Mouse (Mus musculus) midbrain, embryonic 14.5 days (tissue): ENCODE results near the gene Fggy. TPM values are rescaled to one million over a fixed set of nuclear protein-coding genes. Genes with fewer than 3 reads are reported as not detected.

Experiments used
- ATAC-seq: fragments of 200-750 bp; cut with Nextera tagmentation; 2 replicates; pipeline ENCODE4 v1.8.0; 2017; ENCODE audit warnings: moderate number of reproducible peaks, moderate library complexity; ENCODE audit not compliant: low FRiP score, low TSS enrichment
- DNase-seq: peaks from one replicate; pipeline ENCODE4 v3.0.0-alpha.2; 2015
- H3K27ac ChIP-seq: fragments of 300-500 bp; sonication (generic); replicated peaks from 2 replicates; pipeline ENCODE4 v1.5.1; 2014; ENCODE audit warnings: mild to moderate bottlenecking, low read depth, low read length, moderate library complexity
- H3K27me3 ChIP-seq: fragments of 300-500 bp; sonication (generic); 2 replicates; pipeline ENCODE4 v1.6.1; 2014; ENCODE audit warnings: low read length, control low read depth, mixed read lengths; ENCODE audit not compliant: control insufficient read depth, insufficient read depth
- H3K36me3 ChIP-seq: fragments of 300-500 bp; sonication (generic); 2 replicates; pipeline ENCODE4 v1.6.1; 2014; ENCODE audit warnings: low read length, control low read depth; ENCODE audit not compliant: control insufficient read depth, insufficient read depth
- H3K4me1 ChIP-seq: fragments of 300-500 bp; sonication (generic); 2 replicates; pipeline ENCODE4 v1.6.1; 2014; ENCODE audit warnings: mild to moderate bottlenecking, antibody characterized with exemption, low read length, control low read depth; ENCODE audit not compliant: control insufficient read depth, insufficient read depth
- H3K4me2 ChIP-seq: fragments of 300-500 bp; sonication (generic); 2 replicates; pipeline ENCODE4 v1.6.1; 2014; ENCODE audit warnings: mild to moderate bottlenecking, low read length, moderate library complexity
- H3K4me3 ChIP-seq: fragments of 300-500 bp; sonication (generic); replicated peaks from 2 replicates; pipeline ENCODE4 v1.5.1; 2014; ENCODE audit warnings: low read depth, low read length
- H3K9ac ChIP-seq: fragments of 300-500 bp; sonication (generic); replicated peaks from 2 replicates; pipeline ENCODE4 v1.6.1; 2014; ENCODE audit warnings: mild to moderate bottlenecking, low read length, moderate library complexity
- H3K9me3 ChIP-seq: fragments of 300-500 bp; sonication (generic); 2 replicates; pipeline ENCODE4 v1.6.1; 2016; ENCODE audit warnings: low read length, control low read depth, mixed read lengths; ENCODE audit not compliant: control insufficient read depth
- WGBS: fragments of 180-500 bp; shearing (Covaris S2); extraction: QIAGEN DNeasy Blood & Tissue Kit; methylation state at CpG from one replicate; pipeline ENCODE4 v1.1.7; 2014; 5-methylcytosine and 5-hydroxymethylcytosine counted together
- polyA plus RNA-seq: library from polyadenylated mRNA; unstranded; fragments of >200 nt; fragmentation: Nextera tagmentation; extraction: Ambion mirVana; gene quantifications from 2 replicates; pipeline ENCODE4 v1.2.1, GENCODE M21; 2014

Fggy gene
- polyA plus RNA-seq, 1 experiment from 2014 or later = 8.8 TPM

DNA sequence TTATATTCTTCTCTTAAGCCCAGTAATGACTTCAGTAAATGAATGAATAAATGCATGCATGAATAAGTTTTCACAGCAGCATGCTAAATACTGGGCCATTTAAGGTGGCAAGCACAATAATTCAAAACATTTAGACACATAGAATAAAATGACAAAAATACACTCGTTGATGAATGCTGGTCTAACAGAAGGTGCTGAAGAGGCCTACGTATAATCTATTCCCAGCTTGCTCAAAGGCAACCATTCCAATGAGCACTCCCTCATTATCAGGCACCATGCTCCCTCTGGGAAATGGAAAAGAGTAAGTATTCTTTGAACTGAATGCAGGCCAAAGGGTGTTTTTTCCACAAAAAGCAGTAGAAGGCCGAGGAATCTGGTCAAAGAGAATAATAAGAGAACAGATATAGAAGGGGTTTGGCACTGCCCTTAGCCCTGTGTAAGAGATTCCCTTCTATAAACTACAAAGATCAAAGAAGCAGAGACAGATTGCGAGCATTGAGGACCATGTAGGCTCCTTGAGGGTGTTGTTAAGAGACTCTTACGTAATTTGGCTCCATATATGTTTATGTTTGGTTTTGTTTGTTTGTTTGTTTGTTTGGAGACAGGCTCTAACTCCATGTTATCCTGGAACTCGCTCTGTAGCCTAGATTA, 195.4 kb downstream of the Fggy start:
- Histone ChIP-seq H3K36me3 (no peaks in the 10 kb centered on the region), H3K4me3 (no peak overlapping the region), H3K9me3 (no peaks in the 10 kb centered on the region), H3K9ac (no peak overlapping the region), H3K27me3 (no peaks in the 10 kb centered on the region), H3K4me1 (no peaks in the 10 kb centered on the region), H3K27ac (no peak overlapping the region), H3K4me2 (no peak overlapping the region)
- ATAC-seq = peak; percentile 35; the same call in 1 of the 2 replicates
- peak; percentile 42 for DNase-seq
- 64% methylated on average over 6 of the region's 6 CpGs for whole genome bisulfite sequencing

- DNase-seq = no peak
- Histone ChIP-seq H3K27me3 (no peaks in the 10 kb centered on the region), H3K4me1 (no peaks in the 10 kb centered on the region), H3K36me3 (no peaks in the 10 kb centered on the region), H3K4me2 (no peak overlapping the region), H3K4me3 (no peak overlapping the region), H3K9ac (no peak overlapping the region), H3K27ac (no peak overlapping the region), H3K9me3 (no peaks in the 10 kb centered on the region)
- ATAC-seq = no peak
- WGBS = 61% methylated on average over 5 of the region's 5 CpGs
Observed at GRCm38 (mm10) chr4:95759027-95759731, 201.9 kb downstream of the Fggy start.

- Histone ChIP-seq H3K27ac (no peak overlapping the region), H3K36me3 (no peaks in the 10 kb centered on the region), H3K27me3 (no peaks in the 10 kb centered on the region), H3K4me1 (no peaks in the 10 kb centered on the region), H3K9ac (no peak overlapping the region), H3K4me3 (no peak overlapping the region), H3K9me3 (no peaks in the 10 kb centered on the region), H3K4me2 (no peak overlapping the region)
- 82% methylated on average over 2 of the region's 2 CpGs for WGBS
- DNase-seq = no peak
- no peak for ATAC-seq
Observed at GRCm38 (mm10) chr4:95765359-95765758, 208.1 kb downstream of the Fggy start.

GRCm38 (mm10) chr4:95770469-95770868, 213.2 kb downstream of the Fggy start:
- Histone ChIP-seq H3K9ac (no peak overlapping the region), H3K27me3 (no peaks in the 10 kb centered on the region), H3K9me3 (no peaks in the 10 kb centered on the region), H3K27ac (no peak overlapping the region), H3K4me3 (no peak overlapping the region), H3K4me2 (no peak overlapping the region), H3K4me1 (0 out of 2 replicates have a peak, but pooled peaks cover 3% of the 10 kb centered on the region), H3K36me3 (no peaks in the 10 kb centered on the region)
- WGBS = 86% methylated on average over 5 of the region's 5 CpGs
- DNase-seq = no peak
- ATAC-seq = no peak

DNA sequence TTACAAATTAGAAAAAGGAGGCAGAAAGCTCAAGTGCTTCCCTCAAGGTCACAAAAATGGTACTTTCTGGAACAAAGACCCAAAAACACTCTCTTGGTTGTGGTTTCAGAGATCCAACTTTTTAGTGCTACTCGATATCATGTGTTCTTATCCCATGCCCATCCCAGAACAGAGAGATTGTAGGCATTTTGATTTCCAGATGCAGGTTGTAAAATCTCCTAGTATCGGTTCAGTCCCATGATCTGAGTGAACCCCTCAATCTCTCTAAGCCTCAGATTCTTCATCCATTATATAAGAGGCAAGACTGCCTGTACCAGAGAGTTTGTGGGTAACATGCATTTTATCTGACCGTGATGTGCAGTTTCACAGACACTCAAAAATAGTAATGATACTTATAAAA, 214.2 kb downstream of the Fggy start:
- no peaks in the 10 kb centered on the region for H3K9me3 ChIP-seq
- H3K4me1 ChIP-seq = 0 out of 2 replicates have a peak, but pooled peaks cover 3% of the 10 kb centered on the region
- no peak overlapping the region for H3K4me3 ChIP-seq
- H3K4me2 ChIP-seq = no peak overlapping the region
- H3K27ac ChIP-seq = no peak overlapping the region
- DNase-seq = no peak
- no peaks in the 10 kb centered on the region for H3K36me3 ChIP-seq
- ATAC-seq = no peak
- 95% methylated on average over 3 of the region's 3 CpGs for WGBS
- H3K27me3 ChIP-seq = no peaks in the 10 kb centered on the region
- no peak overlapping the region for H3K9ac ChIP-seq

- DNase-seq = no peak
- Histone ChIP-seq H3K9me3 (no peaks in the 10 kb centered on the region), H3K4me2 (no peak overlapping the region), H3K36me3 (no peaks in the 10 kb centered on the region), H3K9ac (no peak overlapping the region), H3K4me3 (no peak overlapping the region), H3K27me3 (no peaks in the 10 kb centered on the region), H3K27ac (no peak overlapping the region), H3K4me1 (0 out of 2 replicates have a peak, but pooled peaks cover 3% of the 10 kb centered on the region)
- WGBS = 34% methylated on average over 4 of the region's 4 CpGs
- no peak for ATAC-seq
Observed at GRCm38 (mm10) chr4:95771945-95772344, 214.6 kb downstream of the Fggy start.

GRCm38 (mm10) chr4:95772663-95773062, 215.4 kb downstream of the Fggy start:
- DNase-seq = no peak
- Histone ChIP-seq H3K27me3 (no peaks in the 10 kb centered on the region), H3K9me3 (no peaks in the 10 kb centered on the region), H3K27ac (no peak overlapping the region), H3K36me3 (no peaks in the 10 kb centered on the region), H3K4me2 (no peak overlapping the region), H3K9ac (no peak overlapping the region), H3K4me1 (0 out of 2 replicates have a peak, but pooled peaks cover 3% of the 10 kb centered on the region), H3K4me3 (no peak overlapping the region)
- WGBS = 15% methylated on average over 3 of the region's 3 CpGs
- no peak for ATAC-seq

DNA sequence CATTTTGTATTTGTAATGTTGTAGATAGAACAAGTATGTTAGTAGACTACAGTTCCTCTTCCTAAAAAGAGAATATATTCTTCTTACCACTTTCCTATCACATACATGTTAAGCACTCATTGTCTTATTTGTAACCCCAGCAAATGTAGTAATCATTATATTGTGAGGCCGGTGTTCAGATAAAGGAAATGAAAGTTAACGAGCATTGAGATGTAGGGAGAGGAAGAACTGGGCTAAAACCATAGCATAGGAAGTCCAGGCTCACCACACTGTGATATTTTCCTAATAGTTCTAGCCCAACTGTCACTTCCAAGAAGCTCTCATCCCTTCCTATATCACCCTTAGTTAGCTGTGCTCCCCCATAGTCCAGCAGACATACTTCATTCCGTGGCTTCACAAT, 218.3 kb downstream of the Fggy start:
- DNase-seq (no peak), ATAC-seq (no peak)
- H3K9me3 ChIP-seq = no peaks in the 10 kb centered on the region
- 89% methylated on average over 3 of the region's 3 CpGs for WGBS
- H3K27ac ChIP-seq = no peak overlapping the region
- H3K4me3 ChIP-seq = no peak overlapping the region
- 0 out of 2 replicates have a peak, but pooled peaks cover 3% of the 10 kb centered on the region for H3K4me1 ChIP-seq
- H3K9ac ChIP-seq = no peak overlapping the region
- no peaks in the 10 kb centered on the region for H3K27me3 ChIP-seq
- H3K36me3 ChIP-seq = no peaks in the 10 kb centered on the region
- H3K4me2 ChIP-seq = no peak overlapping the region

GRCm38 (mm10) chr4:95777839-95778238, 220.5 kb downstream of the Fggy start:
- no peak for ATAC-seq
- no peak for DNase-seq

More at GRCm38 (mm10) chr4:95777839-95778238, 220.5 kb downstream of the Fggy start:
- no peak overlapping the region for H3K9ac ChIP-seq
- H3K27me3 ChIP-seq = no peaks in the 10 kb centered on the region
- H3K9me3 ChIP-seq = no peaks in the 10 kb centered on the region
- no peak overlapping the region for H3K27ac ChIP-seq
- H3K4me3 ChIP-seq = no peak overlapping the region
- H3K4me1 ChIP-seq = no peaks in the 10 kb centered on the region
- H3K36me3 ChIP-seq = no peaks in the 10 kb centered on the region
- no peak overlapping the region for H3K4me2 ChIP-seq
- 82% methylated on average over 2 of the region's 2 CpGs for WGBS
